8 mouse cellular contexts compared by ENCODE assay signal in genomic region chr8:116946268-116946838, GRCm38 (mm10). TPM values are rescaled to one million over a fixed set of nuclear protein-coding genes. Genes with fewer than 3 reads are reported as not detected.
A peak's percentile ranks its signal among the peaks of the same experiment; 100 is the strongest.
DNase-seq lines count a peak whose midpoint lies in the region; TF ChIP-seq lines count a peak whose summit lies in the region.

No protein-coding gene starts in this region.

- intact Hi-C loops in left cerebral cortex, postnatal 25 days (cut with DNase I), result loop anchor here (10.0 kb wide), 1 partner anchor 528 kb away; no protein-coding TSS in a partner anchor

- no peaks in the 10 kb centered on the region for H3K27me3 ChIP-seq in thymus, adult 2 months (ENCODE audit: control insufficient read depth, insufficient read depth, low read length)

- H3K4me1 ChIP-seq in thymus, adult 2 months (replicated peaks; ENCODE audit: control insufficient read depth, insufficient read depth, low read length), result peaks cover 31% of the 10 kb centered on the region

- no peak for DNase-seq in thymus, adult 2 months
- no peak for DNase-seq in thymus, adult 18-20 months
- peak; percentile 63 to 77 for DNase-seq in heart, adult 18-20 months
- DNase-seq in left cerebral cortex, postnatal 25 days (ENCODE audit: low spot score in 2 of 2), result peak; percentile 56 to 89
- DNase-seq in right cerebral cortex, postnatal 10 days (ENCODE audit: low spot score in 2 of 2), result peak; percentile 36 to 51
- DNase-seq in spleen, postnatal 14 days (ENCODE audit: low spot score in 2 of 2), result no peak
- DNase-seq in cerebellum, postnatal 10 days, result no peak
- DNase-seq in ovary, postnatal 36 days (ENCODE audit: low spot score), result no peak

- TF ChIP-seq POLR2A in thymus, adult 2 months (IDR thresholded peaks at IDR 0.05; ENCODE audit: control insufficient read depth, extremely low read depth, insufficient read depth, low read length, poor library complexity), result no peak

- no peak for TF ChIP-seq CTCF in thymus, adult 2 months (IDR thresholded peaks at IDR 0.05; ENCODE audit: borderline replicate concordance, control insufficient read depth, extremely low read depth, insufficient read depth, low read length, poor library complexity)

- no peak overlapping the region; the same call in 1 of the 2 replicates for H3K27ac ChIP-seq in thymus, adult 2 months (ENCODE audit: control insufficient read depth, insufficient read depth, low read length)

- no peaks in the 10 kb centered on the region for H3K36me3 ChIP-seq in thymus, adult 2 months (ENCODE audit: control insufficient read depth, insufficient read depth, low read length)

- 60% methylated on average over 21 of the region's 21 CpGs for WGBS in thymus, adult 2 months

- peak overlapping the region; percentile 33 for H3K4me3 ChIP-seq in thymus, adult 2 months (ENCODE audit: control insufficient read depth, insufficient read depth, low read length)

RNA-seq across cellular contexts. Expression of gene Atmin, which starts 3.2 kb away (rescaled TPM):
- polyA plus RNA-seq in thymus, adult 2 months (2012; rRNA removed), result 20.8 and 28.0 TPM in 2 replicates
- 10 to 100 TPM; 15.5 to 16.2 TPM for total RNA-seq in heart, adult 18-20 months (2021)
- total RNA-seq in left cerebral cortex, postnatal 25 days (2021), result 10 to 100 TPM; 60.8 to 62.8 TPM

RNA-seq across cellular contexts. Expression of gene Cenpn, which starts 24.8 kb away (rescaled TPM):
- 20.5 and 22.7 TPM in 2 replicates for polyA plus RNA-seq in thymus, adult 2 months (2012; rRNA removed)
- total RNA-seq in heart, adult 18-20 months (2021), result under 1 TPM; 0.25 to 0.69 TPM
- total RNA-seq in left cerebral cortex, postnatal 25 days (2021), result 1 to 10 TPM; 1.3 to 1.6 TPM

RNA-seq across cellular contexts. Expression of gene Cmc2, which starts 25.1 kb away (rescaled TPM):
- polyA plus RNA-seq in thymus, adult 2 months (2012; rRNA removed), result 16.2 and 18.9 TPM in 2 replicates
- 10 to 100 TPM; 70.9 to 92.4 TPM for total RNA-seq in heart, adult 18-20 months (2021)
- 10 to 100 TPM; 15.9 to 20.2 TPM for total RNA-seq in left cerebral cortex, postnatal 25 days (2021)

RNA-seq across cellular contexts. Expression of gene 1700030J22Rik, which starts 32.4 kb away (rescaled TPM):
- polyA plus RNA-seq in thymus, adult 2 months (2012; rRNA removed), result 0.53 and 0.55 TPM in 2 replicates
- under 1 TPM; 0.42 to 0.49 TPM for total RNA-seq in heart, adult 18-20 months (2021)
- total RNA-seq in left cerebral cortex, postnatal 25 days (2021), result 10 to 100 TPM; 11.1 to 13.3 TPM

RNA-seq across cellular contexts. Expression of gene Gcsh, which starts 47.0 kb away (rescaled TPM):
- polyA plus RNA-seq in thymus, adult 2 months (2012; rRNA removed), result 14.7 and 16.0 TPM in 2 replicates
- 10 to 100 TPM; 62.1 to 63.3 TPM for total RNA-seq in heart, adult 18-20 months (2021)
- total RNA-seq in left cerebral cortex, postnatal 25 days (2021), result 10 to 100 TPM; 35.3 to 39.1 TPM

Comparison
In these comparisons a context has a peak if more than half of its experiments do, and no peak if none do; other contexts are left out.
1. DNase-seq: peak in heart, adult 18-20 months (2 of 2), left cerebral cortex, postnatal 25 days (2 of 2) and right cerebral cortex, postnatal 10 days (2 of 2); none in thymus, adult 2 months (single experiment), thymus, adult 18-20 months (0 of 2), spleen, postnatal 14 days (0 of 2), cerebellum, postnatal 10 days (0 of 2) and ovary, postnatal 36 days (single experiment).